Mouse (Mus musculus): Measurements from ENCODE around the gene Creb3l2. TPM values are rescaled to one million over a fixed set of nuclear protein-coding genes. Genes with fewer than 3 reads are reported as not detected.

Gene Creb3l2
- total and polyA plus RNA-seq, 2 experiments from 2014 or later: 16.3 to 32.4 TPM

- TF ChIP-seq EP300 (IDR thresholded peaks at IDR 0.05; ENCODE audit: low read depth): no peak
- TF ChIP-seq CTCF (IDR thresholded peaks at IDR 0.05; ENCODE audit: low read depth): no peak
- H3K4me3 ChIP-seq (ENCODE audit: low read depth, low read length): no peak overlapping the region
- peaks cover 5% of the 10 kb centered on the region; the same call in 1 of the 2 replicates for H3K36me3 ChIP-seq (replicated peaks; ENCODE audit: control insufficient read depth, insufficient read depth, low read length)
- H3K27ac ChIP-seq (ENCODE audit: low read depth): peak overlapping the region; percentile 92
- ATAC-seq (ENCODE audit: insufficient read depth, low read depth) (no peak), DNase-seq (ENCODE audit: low spot score) (no peak)
- peaks cover 60% of the 10 kb centered on the region for H3K4me1 ChIP-seq (ENCODE audit: control insufficient read depth, insufficient read depth)
- no peak overlapping the region for H3K4me2 ChIP-seq (ENCODE audit: low read depth, low read length)
- no peaks in the 10 kb centered on the region for H3K9me3 ChIP-seq (replicated peaks; ENCODE audit: control insufficient read depth, low read length)
- no peak overlapping the region for H3K9ac ChIP-seq (replicated peaks; ENCODE audit: low read depth, low read length)
- 73% methylated on average over 4 of the region's 4 CpGs for WGBS
- H3K27me3 ChIP-seq (ENCODE audit: control insufficient read depth, insufficient read depth, low read length): no peaks in the 10 kb centered on the region
These were observed 25.2 kb downstream of the Creb3l2 start for GRCm38 (mm10) chr6:37416743-37417142.

DNA sequence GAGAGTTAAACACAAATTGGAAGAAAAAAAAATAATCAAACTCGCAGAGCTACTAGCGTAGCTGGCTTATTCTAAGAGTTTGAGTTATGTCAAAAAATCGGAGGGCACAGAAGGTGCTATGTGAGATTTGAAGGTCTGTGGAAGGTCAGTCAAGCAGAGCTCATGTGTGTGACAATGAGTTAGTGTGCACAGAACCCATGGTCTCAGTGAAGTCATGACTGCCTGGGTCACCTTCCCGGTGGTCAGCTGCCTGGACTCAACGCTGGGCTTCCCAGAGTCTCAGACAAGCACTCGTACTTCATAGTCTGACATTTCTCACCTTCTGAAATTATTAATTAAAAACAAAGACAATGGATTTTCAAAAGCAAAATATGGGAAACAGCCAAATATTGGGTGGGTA, 26.4 kb downstream of the Creb3l2 start:
- ATAC-seq (ENCODE audit: insufficient read depth, low read depth) (peak; percentile 62), DNase-seq (ENCODE audit: low spot score) (peak; percentile 63)
- Histone ChIP-seq H3K36me3 (replicated peaks; ENCODE audit: control insufficient read depth, insufficient read depth, low read length) (peaks cover 5% of the 10 kb centered on the region; the same call in 1 of the 2 replicates), H3K27ac (ENCODE audit: low read depth) (peak overlapping the region; percentile 92), H3K4me2 (ENCODE audit: low read depth, low read length) (peak overlapping the region; percentile 1; the same call in 1 of the 2 replicates), H3K9me3 (replicated peaks; ENCODE audit: control insufficient read depth, low read length) (no peaks in the 10 kb centered on the region), H3K9ac (replicated peaks; ENCODE audit: low read depth, low read length) (0 out of 2 replicates have a peak overlapping the region, but pooled peaks have one; percentile 2), H3K4me3 (ENCODE audit: low read depth, low read length) (no peak overlapping the region), H3K27me3 (ENCODE audit: control insufficient read depth, insufficient read depth, low read length) (no peaks in the 10 kb centered on the region), H3K4me1 (ENCODE audit: control insufficient read depth, insufficient read depth) (peaks cover 61% of the 10 kb centered on the region)
- WGBS: 29% methylated on average over 6 of the region's 6 CpGs
- TF ChIP-seq EP300 (IDR thresholded peaks at IDR 0.05; ENCODE audit: low read depth): no peak
- no peak for TF ChIP-seq CTCF (IDR thresholded peaks at IDR 0.05; ENCODE audit: low read depth)

GRCm38 (mm10) chr6:37415034-37415433, 26.9 kb downstream of the Creb3l2 start:
- ATAC-seq (ENCODE audit: insufficient read depth, low read depth) (peak; percentile 91), DNase-seq (ENCODE audit: low spot score) (peak; percentile 84)
- TF ChIP-seq EP300 (IDR thresholded peaks at IDR 0.05; ENCODE audit: low read depth) (peak; percentile 53; the same call in 1 of the 2 replicates), CTCF (IDR thresholded peaks at IDR 0.05; ENCODE audit: low read depth) (no peak)
- Histone ChIP-seq H3K9me3 (replicated peaks; ENCODE audit: control insufficient read depth, low read length) (no peaks in the 10 kb centered on the region), H3K27ac (ENCODE audit: low read depth) (peak overlapping the region; percentile 92), H3K4me2 (ENCODE audit: low read depth, low read length) (peak overlapping the region; percentile 1; the same call in 1 of the 2 replicates), H3K9ac (replicated peaks; ENCODE audit: low read depth, low read length) (peak overlapping the region; percentile 2; the same call in 1 of the 2 replicates), H3K36me3 (replicated peaks; ENCODE audit: control insufficient read depth, insufficient read depth, low read length) (peaks cover 5% of the 10 kb centered on the region; the same call in 1 of the 2 replicates), H3K4me1 (ENCODE audit: control insufficient read depth, insufficient read depth) (peaks cover 61% of the 10 kb centered on the region), H3K4me3 (ENCODE audit: low read depth, low read length) (no peak overlapping the region), H3K27me3 (ENCODE audit: control insufficient read depth, insufficient read depth, low read length) (no peaks in the 10 kb centered on the region)
- 26% methylated on average over 7 of the region's 7 CpGs for WGBS

GRCm38 (mm10) chr6:37414576-37414975, 27.4 kb downstream of the Creb3l2 start:
- no peaks in the 10 kb centered on the region for H3K27me3 ChIP-seq (ENCODE audit: control insufficient read depth, insufficient read depth, low read length)
- H3K36me3 ChIP-seq (replicated peaks; ENCODE audit: control insufficient read depth, insufficient read depth, low read length): peaks cover 5% of the 10 kb centered on the region; the same call in 1 of the 2 replicates
- WGBS: 59% methylated on average over 10 of the region's 10 CpGs
- H3K9me3 ChIP-seq (replicated peaks; ENCODE audit: control insufficient read depth, low read length): no peaks in the 10 kb centered on the region
- H3K4me2 ChIP-seq (ENCODE audit: low read depth, low read length): no peak overlapping the region
- no peak for ATAC-seq (ENCODE audit: insufficient read depth, low read depth)
- H3K4me3 ChIP-seq (ENCODE audit: low read depth, low read length): no peak overlapping the region
- H3K9ac ChIP-seq (replicated peaks; ENCODE audit: low read depth, low read length): 0 out of 2 replicates have a peak overlapping the region, but pooled peaks have one; percentile 2
- peaks cover 66% of the 10 kb centered on the region for H3K4me1 ChIP-seq (ENCODE audit: control insufficient read depth, insufficient read depth)
- TF ChIP-seq EP300 (IDR thresholded peaks at IDR 0.05; ENCODE audit: low read depth): no peak
- no peak for TF ChIP-seq CTCF (IDR thresholded peaks at IDR 0.05; ENCODE audit: low read depth)
- peak overlapping the region; percentile 92 for H3K27ac ChIP-seq (ENCODE audit: low read depth)
- DNase-seq (ENCODE audit: low spot score): no peak

GRCm38 (mm10) chr6:37411696-37412095, 30.2 kb downstream of the Creb3l2 start:
- no peak overlapping the region for H3K9ac ChIP-seq (replicated peaks; ENCODE audit: low read depth, low read length)

GRCm38 (mm10) chr6:37409829-37410228, 32.1 kb downstream of the Creb3l2 start:
- Histone ChIP-seq H3K36me3 (replicated peaks; ENCODE audit: control insufficient read depth, insufficient read depth, low read length) (0 out of 2 replicates have a peak, but pooled peaks cover 5% of the 10 kb centered on the region), H3K9ac (replicated peaks; ENCODE audit: low read depth, low read length) (no peak overlapping the region), H3K27ac (ENCODE audit: low read depth) (no peak overlapping the region), H3K9me3 (replicated peaks; ENCODE audit: control insufficient read depth, low read length) (no peaks in the 10 kb centered on the region), H3K4me2 (ENCODE audit: low read depth, low read length) (no peak overlapping the region), H3K27me3 (ENCODE audit: control insufficient read depth, insufficient read depth, low read length) (no peaks in the 10 kb centered on the region), H3K4me1 (ENCODE audit: control insufficient read depth, insufficient read depth) (peaks cover 57% of the 10 kb centered on the region), H3K4me3 (ENCODE audit: low read depth, low read length) (no peak overlapping the region)
- no peak for DNase-seq (ENCODE audit: low spot score)
- ATAC-seq (ENCODE audit: insufficient read depth, low read depth): no peak
- TF ChIP-seq CTCF (IDR thresholded peaks at IDR 0.05; ENCODE audit: low read depth) (no peak), EP300 (IDR thresholded peaks at IDR 0.05; ENCODE audit: low read depth) (no peak)
- 44% methylated on average over 2 of the region's 2 CpGs for WGBS

More at GRCm38 (mm10) chr6:37411696-37412095, 30.2 kb downstream of the Creb3l2 start:
- DNase-seq (ENCODE audit: low spot score) (no peak), ATAC-seq (ENCODE audit: insufficient read depth, low read depth) (no peak)
- no peak for TF ChIP-seq EP300 (IDR thresholded peaks at IDR 0.05; ENCODE audit: low read depth)
- no peak for TF ChIP-seq CTCF (IDR thresholded peaks at IDR 0.05; ENCODE audit: low read depth)
- Histone ChIP-seq H3K36me3 (replicated peaks; ENCODE audit: control insufficient read depth, insufficient read depth, low read length) (0 out of 2 replicates have a peak, but pooled peaks cover 5% of the 10 kb centered on the region), H3K4me3 (ENCODE audit: low read depth, low read length) (no peak overlapping the region), H3K9me3 (replicated peaks; ENCODE audit: control insufficient read depth, low read length) (no peaks in the 10 kb centered on the region), H3K4me1 (ENCODE audit: control insufficient read depth, insufficient read depth) (peaks cover 56% of the 10 kb centered on the region), H3K27ac (ENCODE audit: low read depth) (no peak overlapping the region), H3K4me2 (ENCODE audit: low read depth, low read length) (no peak overlapping the region), H3K27me3 (ENCODE audit: control insufficient read depth, insufficient read depth, low read length) (no peaks in the 10 kb centered on the region)
- 61% methylated on average over 3 of the region's 3 CpGs for WGBS

All from heart, postnatal 0 days (tissue).